Mouse (Mus musculus) cerebellum, adult 11 months (tissue): ENCODE results near the gene Kcnip3.

Source experiments
- DNase-seq: peaks from one replicate; pipeline ENCODE4 v3.0.0; 2022

The Kcnip3 gene

GRCm38 (mm10) chr2:127514380-127515124 is 7.3 kb downstream of the Kcnip3 start:
- DNase-seq = no peak

DNA sequence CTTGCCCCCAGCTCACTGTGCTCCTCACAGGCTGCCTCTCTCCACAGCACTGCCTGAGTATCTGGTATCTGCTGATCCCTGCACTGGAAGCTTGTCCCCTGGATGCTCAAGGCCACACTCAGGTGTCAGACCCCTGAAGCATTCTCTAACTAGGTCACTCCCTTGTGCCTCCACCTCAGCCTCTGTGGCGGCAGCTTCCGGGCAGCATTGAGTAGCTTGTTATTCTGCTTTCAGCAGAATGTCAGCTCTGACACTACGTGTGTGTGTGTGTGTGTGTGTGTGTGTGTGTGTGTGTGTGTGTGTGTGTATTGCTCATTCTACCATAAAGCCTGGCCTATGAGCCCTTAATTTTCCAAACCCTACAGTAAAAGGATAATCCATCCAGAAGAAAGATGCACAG is 8.7 kb downstream of the Kcnip3 start:
- DNase-seq = no peak

DNA sequence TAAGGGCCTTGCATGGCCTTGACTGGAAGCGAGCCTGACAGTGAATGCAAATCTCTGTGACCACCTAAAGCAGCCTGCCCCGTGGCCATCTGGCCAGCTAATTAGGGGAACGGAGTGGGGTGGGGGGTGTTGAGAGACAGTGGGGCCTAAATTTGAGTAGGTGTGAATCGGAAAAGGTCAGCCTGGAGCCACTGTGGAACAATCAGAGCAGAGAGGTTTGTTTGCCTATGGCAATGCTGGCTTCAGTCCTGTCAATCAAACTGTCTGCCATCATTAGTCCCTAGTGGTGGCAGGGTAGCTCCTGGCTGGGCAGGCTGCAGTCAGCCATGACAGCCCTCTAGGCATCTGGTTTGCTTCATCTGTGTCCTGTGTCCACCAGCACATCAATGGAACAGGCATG is 10.5 kb downstream of the Kcnip3 start:
- no peak for DNase-seq

DNA sequence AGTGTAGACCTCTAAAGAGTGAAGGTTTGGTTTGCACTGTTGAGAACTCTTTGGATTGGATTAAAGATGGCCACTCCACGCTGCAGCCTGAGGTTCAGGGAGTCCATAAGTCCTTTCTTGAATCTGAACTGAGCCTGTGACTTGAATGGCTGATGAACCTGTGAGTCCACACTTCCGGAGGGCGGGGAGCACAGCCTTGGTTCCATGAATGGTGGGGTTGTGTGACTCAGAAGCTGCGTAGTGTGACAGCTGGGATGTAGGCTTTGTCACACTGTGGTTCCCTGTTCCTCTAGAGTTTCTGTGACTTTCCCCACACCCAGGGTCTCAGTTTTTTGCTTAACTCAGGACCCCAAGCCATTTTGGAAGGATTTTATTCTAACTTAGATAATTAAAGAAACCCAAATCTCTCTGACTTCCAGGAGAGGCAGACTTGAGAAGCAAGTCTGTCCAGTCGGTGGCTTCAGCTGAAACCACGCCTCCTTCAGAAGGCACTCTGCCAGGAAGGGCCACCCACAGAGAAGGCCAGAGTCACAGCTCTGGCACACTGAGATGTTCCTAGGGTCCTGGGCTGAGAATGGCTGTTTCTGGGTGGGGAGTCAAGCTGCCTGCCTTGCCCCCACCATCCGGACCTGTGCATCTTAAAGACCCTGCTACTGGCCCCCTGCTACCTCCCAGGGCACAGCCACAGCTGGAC is 13.8 kb downstream of the Kcnip3 start:
- no peak for DNase-seq

- DNase-seq = peak; percentile 82
Observed at GRCm38 (mm10) chr2:127507077-127507774, 14.7 kb downstream of the Kcnip3 start.

DNA sequence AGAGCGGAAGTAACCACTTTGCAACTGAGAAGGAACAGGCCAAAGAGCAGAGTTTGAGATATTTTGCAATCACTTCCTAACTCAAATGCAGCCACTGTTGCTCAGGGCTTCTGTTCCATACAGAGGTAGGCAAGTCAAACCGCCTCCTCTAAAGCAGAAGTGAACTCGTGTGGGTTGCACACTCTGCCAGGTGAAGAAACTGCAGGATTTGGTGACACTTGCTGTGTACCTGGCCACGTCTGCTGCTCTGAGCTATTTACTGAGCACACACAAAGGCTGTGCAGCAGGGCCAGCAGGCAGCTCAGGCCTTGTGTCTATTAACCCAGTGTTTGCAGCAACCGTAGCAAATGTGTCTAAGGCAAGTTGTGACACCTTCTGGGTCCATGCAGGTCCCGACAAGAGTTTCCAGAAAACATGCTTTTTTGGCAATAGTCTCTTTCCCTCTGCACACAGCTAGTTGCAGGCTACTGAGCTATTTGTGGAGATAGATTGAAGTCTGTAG is 15.7 kb downstream of the Kcnip3 start:
- DNase-seq = no peak

GRCm38 (mm10) chr2:127505196-127505595 is 16.7 kb downstream of the Kcnip3 start:
- no peak for DNase-seq

- DNase-seq = peak; percentile 41
Observed at GRCm38 (mm10) chr2:127503751-127504549, 17.9 kb downstream of the Kcnip3 start.

DNA sequence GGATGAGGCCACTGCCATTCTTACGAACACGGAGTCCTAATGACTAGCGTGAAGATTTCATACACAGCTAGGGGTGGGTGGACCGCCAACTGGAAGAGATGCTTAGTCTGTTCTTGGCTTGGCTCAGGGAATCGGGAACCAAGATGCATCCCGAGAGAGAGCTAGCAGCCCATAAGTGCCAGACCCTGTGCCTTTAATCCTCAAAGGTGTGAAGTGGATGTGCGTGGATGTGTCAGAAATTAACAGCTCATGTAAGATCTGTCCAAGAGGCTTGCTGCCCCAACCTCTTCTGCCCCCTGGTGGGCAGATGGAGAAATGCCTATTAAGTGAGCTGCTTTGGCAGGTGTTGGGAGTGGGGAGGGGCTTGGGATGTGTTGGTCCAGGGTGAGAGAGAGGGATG is 20.8 kb downstream of the Kcnip3 start:
- DNase-seq = no peak

- DNase-seq = no peak
Observed at GRCm38 (mm10) chr2:127498750-127499149, 23.1 kb downstream of the Kcnip3 start.

DNA sequence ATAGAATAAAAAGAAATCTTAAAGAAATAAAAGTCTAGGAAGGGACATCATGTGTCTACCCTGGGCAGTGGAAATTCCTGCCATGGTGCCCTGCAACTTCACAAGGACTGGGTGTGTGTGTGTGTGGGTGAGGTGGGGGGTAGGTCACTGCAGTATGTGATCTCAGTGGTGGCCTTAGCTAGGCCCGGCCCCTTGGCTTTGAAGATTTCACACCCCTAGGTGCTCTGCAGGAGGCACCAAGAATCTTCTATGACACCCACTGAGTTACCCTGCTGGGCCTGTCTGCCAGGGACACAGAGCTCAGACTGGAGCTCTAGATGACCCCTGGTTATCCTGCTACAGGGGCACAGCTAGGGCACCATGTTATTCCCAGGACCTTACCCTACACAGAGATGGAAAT is 25.6 kb downstream of the Kcnip3 start:
- no peak for DNase-seq

DNA sequence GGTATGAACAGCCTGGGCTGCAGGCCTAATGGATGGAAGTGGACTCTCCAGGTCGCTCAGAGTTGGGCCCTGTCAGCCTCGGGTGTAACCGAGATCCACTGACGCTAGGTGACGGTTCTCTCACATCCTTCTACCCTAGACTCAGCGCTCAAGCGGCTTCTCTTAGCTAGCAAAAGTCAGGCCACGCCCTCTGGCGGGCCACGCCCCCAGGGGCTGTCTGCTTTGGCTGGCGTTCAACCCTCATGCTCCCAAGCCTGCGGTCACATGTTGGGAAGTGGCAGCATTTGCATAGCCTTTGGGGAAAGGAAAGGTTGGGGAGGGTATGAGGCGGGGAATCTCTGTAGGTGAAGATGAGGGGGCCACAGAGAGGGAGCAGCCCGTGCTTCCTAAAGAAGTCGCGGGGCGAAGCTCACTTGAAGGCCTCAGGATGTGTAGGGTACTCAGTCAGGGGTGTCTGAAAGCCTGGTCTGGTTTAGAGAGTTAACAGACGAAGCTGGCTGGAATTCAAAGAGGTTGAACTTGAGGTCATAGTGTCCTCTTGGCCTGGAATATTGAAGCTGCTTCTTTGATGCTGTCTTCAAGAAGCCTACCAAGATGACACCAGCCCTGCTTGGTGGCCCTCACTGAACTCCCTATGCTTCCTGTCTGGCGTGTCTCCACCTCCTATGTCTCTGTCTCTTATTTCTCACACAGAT is 37.3 kb downstream of the Kcnip3 start:
- no peak for DNase-seq

DNA sequence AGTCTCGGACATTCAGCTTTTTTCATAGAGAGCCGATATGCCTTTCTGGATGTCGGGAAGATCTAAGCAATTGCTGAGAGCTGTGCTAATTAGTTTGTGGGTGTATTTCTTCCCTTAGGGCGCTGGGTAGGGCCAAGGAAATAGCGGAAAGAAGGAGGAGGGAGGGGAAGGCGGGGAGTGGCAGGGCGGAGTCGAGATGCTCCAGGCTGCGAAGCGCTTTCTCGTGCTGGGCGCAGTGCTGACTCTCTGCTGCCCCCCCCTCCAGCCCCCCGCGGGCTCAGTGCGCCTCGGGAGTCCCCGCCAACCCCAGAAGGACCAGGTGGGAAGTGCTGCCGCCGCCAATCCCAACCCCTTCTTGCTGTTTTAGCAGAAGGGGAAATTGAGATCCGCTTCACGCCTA is 38.9 kb downstream of the Kcnip3 start:
- no peak for DNase-seq

DNA sequence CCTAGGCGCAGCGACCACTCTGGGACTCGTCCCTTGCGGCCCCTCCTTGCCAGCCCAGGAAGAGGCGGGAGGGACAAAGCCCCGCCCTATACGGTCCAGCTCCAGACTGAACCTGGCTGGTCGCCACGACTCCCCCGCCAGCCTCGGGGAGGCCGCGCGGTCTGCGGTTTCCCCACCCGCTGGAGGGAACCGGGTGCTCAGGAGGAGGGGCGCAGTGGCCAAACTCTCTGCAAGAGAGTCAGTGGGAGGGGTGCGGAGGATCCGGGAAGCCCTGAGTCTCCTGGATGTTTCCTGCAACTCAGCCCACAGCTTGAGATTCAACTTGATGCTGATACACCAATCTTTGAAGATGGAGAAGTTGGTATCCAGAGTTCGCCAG is 39.4 kb downstream of the Kcnip3 start:
- DNase-seq = peak; percentile 41

DNA sequence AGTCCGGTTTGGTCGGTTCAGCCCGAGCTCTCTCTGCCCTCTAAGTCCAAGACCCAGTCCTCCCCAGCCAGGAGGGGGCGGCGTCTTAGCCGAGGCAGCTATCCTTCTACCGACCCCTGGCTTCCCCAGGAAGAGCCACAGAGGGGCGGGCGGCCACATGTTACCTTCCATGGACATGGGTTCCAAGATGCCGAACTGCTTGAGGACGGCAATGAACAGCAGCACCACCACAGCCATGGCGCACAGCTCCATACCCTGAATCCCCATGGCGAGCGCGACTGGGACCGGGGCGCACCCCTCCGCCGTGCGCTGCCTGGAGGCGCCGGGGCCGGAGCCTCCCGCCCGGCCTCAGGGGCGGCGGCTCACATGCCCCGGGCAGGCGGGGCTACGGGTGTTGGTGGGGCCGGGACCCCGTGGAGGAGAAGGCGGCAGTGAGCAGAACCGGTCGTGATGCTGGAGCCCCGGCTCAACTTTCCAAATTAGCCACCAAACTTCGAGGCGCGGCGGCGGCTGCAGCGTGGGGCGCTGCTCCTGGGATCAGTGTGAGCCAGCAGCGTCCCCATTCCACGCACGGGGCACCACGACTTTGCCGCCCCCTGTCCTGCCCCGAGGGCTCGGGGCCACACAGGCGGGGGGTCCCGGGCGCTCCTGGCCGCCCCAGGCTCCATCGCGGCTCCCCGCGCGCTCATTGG is 39.9 kb downstream of the Kcnip3 start:
- no peak for DNase-seq

DNA sequence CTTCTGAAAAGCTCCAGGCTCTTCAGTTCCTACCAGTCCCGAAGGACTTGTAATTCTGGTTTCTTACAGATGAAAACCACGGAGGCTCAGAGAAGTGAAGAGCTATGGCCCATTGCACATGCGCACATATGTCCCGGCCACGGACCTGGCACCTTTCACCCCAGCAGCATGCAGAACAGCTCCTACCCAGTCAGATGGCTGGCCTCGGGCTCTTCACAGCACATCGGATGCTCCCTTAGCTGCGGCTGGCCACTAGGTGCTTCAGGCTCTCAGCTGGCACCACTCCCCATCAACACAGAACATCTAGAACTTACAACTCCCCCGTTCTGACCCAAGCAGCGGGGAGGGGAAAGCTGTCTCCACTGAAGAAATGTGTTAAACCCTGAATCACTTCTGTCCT is 42.1 kb downstream of the Kcnip3 start:
- no peak for DNase-seq

GRCm38 (mm10) chr2:127479210-127479609 is 42.7 kb downstream of the Kcnip3 start:
- DNase-seq = no peak

GRCm38 (mm10) chr2:127472279-127472678 is 49.6 kb downstream of the Kcnip3 start:
- no peak for DNase-seq

DNA sequence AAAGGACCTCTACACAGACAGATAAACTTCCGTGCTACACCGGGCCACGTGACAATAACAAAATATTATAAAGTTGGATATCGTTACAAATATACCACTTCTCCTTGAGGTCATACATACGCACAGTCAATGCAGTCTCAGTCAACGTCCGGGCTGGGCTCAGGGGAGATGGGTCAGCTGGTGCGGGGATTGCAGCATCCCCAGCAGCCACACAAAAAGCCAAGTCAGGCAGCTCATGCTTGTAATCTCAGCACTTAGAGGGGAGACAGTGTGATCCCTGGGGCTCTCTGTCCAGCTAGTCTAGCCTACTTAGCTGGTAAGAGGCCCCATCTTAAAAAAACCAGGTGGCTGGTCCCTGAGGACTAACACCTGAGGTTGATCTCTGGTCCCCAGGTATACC is 50.6 kb downstream of the Kcnip3 start:
- no peak for DNase-seq

GRCm38 (mm10) chr2:127470661-127471060 is 51.2 kb downstream of the Kcnip3 start:
- DNase-seq = no peak

GRCm38 (mm10) chr2:127470183-127470582 is 51.7 kb downstream of the Kcnip3 start:
- DNase-seq = no peak

DNA sequence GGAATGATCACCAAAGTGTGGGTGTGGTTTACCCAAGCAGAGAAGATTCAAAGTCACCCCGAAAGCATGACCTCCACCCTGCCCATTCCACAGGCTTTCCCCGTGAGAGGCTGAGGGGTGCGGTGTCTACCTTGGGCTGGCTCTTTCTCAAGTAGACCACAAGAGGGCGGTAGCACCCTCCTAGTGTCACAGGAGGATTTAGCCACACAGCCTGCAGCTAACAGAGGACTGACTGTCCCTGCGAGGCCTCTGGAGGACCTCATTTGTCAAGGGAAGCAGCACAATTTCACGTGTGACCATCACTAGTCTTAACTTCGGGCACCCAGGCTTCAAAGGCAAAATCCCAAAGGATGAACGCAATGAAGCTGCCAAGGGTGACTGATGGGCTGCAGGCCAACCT is 59.6 kb downstream of the Kcnip3 start:
- DNase-seq = peak; percentile 58
